Mouse (Mus musculus) ES-Bruce4 (cell line): ENCODE data around the gene Snai1.

Source experiments
- CTCF ChIP-seq: IDR thresholded peaks from one replicate; pipeline ENCODE4 v1.8.1; 2011; ENCODE audit warnings: low read depth, low read length
- EP300 ChIP-seq: IDR thresholded peaks from 2 replicates; pipeline ENCODE4 v1.6.1; 2011; ENCODE audit warnings: low read depth, low read length; ENCODE audit not compliant: insufficient read depth
- POLR2A ChIP-seq: IDR thresholded peaks from one replicate; pipeline ENCODE4 v1.8.1; 2011; ENCODE audit warnings: low read length; ENCODE audit not compliant: insufficient read depth

GRCm38 (mm10) chr2:167519606-167520252 lies 18.3 kb upstream of the Snai1 start:
- TF ChIP-seq EP300 (no peak), CTCF (peak; percentile 46), POLR2A (no peak)
